Mouse (Mus musculus): Measurements from ENCODE around the gene Cyp2d11. TPM values are rescaled to one million over a fixed set of nuclear protein-coding genes. Genes with fewer than 3 reads are reported as not detected.

Gene Cyp2d11
- polyA plus RNA-seq, 1 experiment from 2014 or later = not detected

GRCm38 (mm10) chr15:82418616-82419015, 24.8 kb upstream of the Cyp2d11 start:
- Histone ChIP-seq H3K27me3 (ENCODE audit: control insufficient read depth, insufficient read depth, low read length) (no peaks in the 10 kb centered on the region), H3K9ac (ENCODE audit: low read length) (no peak overlapping the region), H3K9me3 (ENCODE audit: control insufficient read depth, low read length) (no peaks in the 10 kb centered on the region), H3K4me2 (ENCODE audit: low read depth, low read length, severe bottlenecking) (no peak overlapping the region), H3K27ac (ENCODE audit: low read depth, low read length) (no peak overlapping the region), H3K4me3 (ENCODE audit: low read depth, low read length) (no peak overlapping the region), H3K4me1 (replicated peaks; ENCODE audit: control insufficient read depth, insufficient read depth, low read length) (0 out of 2 replicates have a peak, but pooled peaks cover 2% of the 10 kb centered on the region), H3K36me3 (ENCODE audit: control insufficient read depth, insufficient read depth, low read length) (no peaks in the 10 kb centered on the region)
- whole genome bisulfite sequencing = 82% methylated on average over 1 of the region's 1 CpGs
- DNase-seq (ENCODE audit: low spot score) = no peak
- no peak for ATAC-seq (replicated peaks; ENCODE audit: low FRiP score)

GRCm38 (mm10) chr15:82416797-82417789, 23.3 kb upstream of the Cyp2d11 start:
- H3K9me3 ChIP-seq (ENCODE audit: control insufficient read depth, low read length) = no peaks in the 10 kb centered on the region
- H3K4me1 ChIP-seq (replicated peaks; ENCODE audit: control insufficient read depth, insufficient read depth, low read length) = 0 out of 2 replicates have a peak, but pooled peaks cover 2% of the 10 kb centered on the region
- peak overlapping the region; percentile 26; the same call in 1 of the 2 replicates for H3K4me2 ChIP-seq (ENCODE audit: low read depth, low read length, severe bottlenecking)
- peak overlapping the region; percentile 37; the same call in 1 of the 2 replicates for H3K9ac ChIP-seq (ENCODE audit: low read length)
- no peaks in the 10 kb centered on the region for H3K27me3 ChIP-seq (ENCODE audit: control insufficient read depth, insufficient read depth, low read length)
- DNase-seq (ENCODE audit: low spot score) (peak; percentile 77), ATAC-seq (replicated peaks; ENCODE audit: low FRiP score) (peak; percentile 75)
- no peak overlapping the region for H3K4me3 ChIP-seq (ENCODE audit: low read depth, low read length)
- H3K36me3 ChIP-seq (ENCODE audit: control insufficient read depth, insufficient read depth, low read length) = no peaks in the 10 kb centered on the region
- no peak overlapping the region for H3K27ac ChIP-seq (ENCODE audit: low read depth, low read length)
- WGBS = 26% methylated on average over 16 of the region's 16 CpGs

- no peak for ATAC-seq (replicated peaks; ENCODE audit: low FRiP score)
- 94% methylated on average over 4 of the region's 4 CpGs for WGBS
- no peak overlapping the region for H3K4me2 ChIP-seq (ENCODE audit: low read depth, low read length, severe bottlenecking)
Observed at GRCm38 (mm10) chr15:82407536-82407935, 13.7 kb upstream of the Cyp2d11 start.

GRCm38 (mm10) chr15:82406981-82407380, 13.2 kb upstream of the Cyp2d11 start, which contains the start of gene Cyp2d10:
Gene Cyp2d10, minus strand, starts transcription at chr15:82407195.
- H3K36me3 ChIP-seq (ENCODE audit: control insufficient read depth, insufficient read depth, low read length) = no peaks in the 10 kb centered on the region
- no peaks in the 10 kb centered on the region for H3K9me3 ChIP-seq (ENCODE audit: control insufficient read depth, low read length)
- 92% methylated on average over 6 of the region's 6 CpGs for WGBS
- DNase-seq (ENCODE audit: low spot score) (no peak), ATAC-seq (replicated peaks; ENCODE audit: low FRiP score) (no peak)
- no peaks in the 10 kb centered on the region for H3K27me3 ChIP-seq (ENCODE audit: control insufficient read depth, insufficient read depth, low read length)
- no peaks in the 10 kb centered on the region for H3K4me1 ChIP-seq (replicated peaks; ENCODE audit: control insufficient read depth, insufficient read depth, low read length)
- H3K9ac ChIP-seq (ENCODE audit: low read length) = no peak within 1 kb of the TSS
- no peak within 1 kb of the TSS for H3K4me2 ChIP-seq (ENCODE audit: low read depth, low read length, severe bottlenecking)
- no peak within 1 kb of the TSS for H3K27ac ChIP-seq (ENCODE audit: low read depth, low read length)
- no peak within 1 kb of the TSS for H3K4me3 ChIP-seq (ENCODE audit: low read depth, low read length)

More at GRCm38 (mm10) chr15:82407536-82407935, 13.7 kb upstream of the Cyp2d11 start:
- no peak for DNase-seq (ENCODE audit: low spot score)
- Histone ChIP-seq H3K9ac (ENCODE audit: low read length) (no peak overlapping the region), H3K9me3 (ENCODE audit: control insufficient read depth, low read length) (no peaks in the 10 kb centered on the region), H3K4me3 (ENCODE audit: low read depth, low read length) (no peak overlapping the region), H3K27me3 (ENCODE audit: control insufficient read depth, insufficient read depth, low read length) (no peaks in the 10 kb centered on the region), H3K4me1 (replicated peaks; ENCODE audit: control insufficient read depth, insufficient read depth, low read length) (no peaks in the 10 kb centered on the region), H3K36me3 (ENCODE audit: control insufficient read depth, insufficient read depth, low read length) (no peaks in the 10 kb centered on the region), H3K27ac (ENCODE audit: low read depth, low read length) (no peak overlapping the region)

- Histone ChIP-seq H3K9ac (ENCODE audit: low read length) (no peak overlapping the region), H3K36me3 (ENCODE audit: control insufficient read depth, insufficient read depth, low read length) (no peaks in the 10 kb centered on the region), H3K9me3 (ENCODE audit: control insufficient read depth, low read length) (no peaks in the 10 kb centered on the region), H3K4me2 (ENCODE audit: low read depth, low read length, severe bottlenecking) (no peak overlapping the region), H3K27me3 (ENCODE audit: control insufficient read depth, insufficient read depth, low read length) (no peaks in the 10 kb centered on the region), H3K27ac (ENCODE audit: low read depth, low read length) (no peak overlapping the region), H3K4me3 (ENCODE audit: low read depth, low read length) (no peak overlapping the region), H3K4me1 (replicated peaks; ENCODE audit: control insufficient read depth, insufficient read depth, low read length) (no peaks in the 10 kb centered on the region)
- WGBS = 95% methylated on average over 3 of the region's 3 CpGs
- DNase-seq (ENCODE audit: low spot score) (no peak), ATAC-seq (replicated peaks; ENCODE audit: low FRiP score) (no peak)
Observed at GRCm38 (mm10) chr15:82404163-82404562, 10.3 kb upstream of the Cyp2d11 start.

- WGBS = 94% methylated on average over 9 of the region's 9 CpGs
- DNase-seq (ENCODE audit: low spot score) (no peak), ATAC-seq (replicated peaks; ENCODE audit: low FRiP score) (no peak)
- Histone ChIP-seq H3K27me3 (ENCODE audit: control insufficient read depth, insufficient read depth, low read length) (no peaks in the 10 kb centered on the region), H3K36me3 (ENCODE audit: control insufficient read depth, insufficient read depth, low read length) (no peaks in the 10 kb centered on the region), H3K4me2 (ENCODE audit: low read depth, low read length, severe bottlenecking) (no peak overlapping the region), H3K4me3 (ENCODE audit: low read depth, low read length) (no peak overlapping the region), H3K9ac (ENCODE audit: low read length) (no peak overlapping the region), H3K27ac (ENCODE audit: low read depth, low read length) (no peak overlapping the region), H3K9me3 (ENCODE audit: control insufficient read depth, low read length) (no peaks in the 10 kb centered on the region), H3K4me1 (replicated peaks; ENCODE audit: control insufficient read depth, insufficient read depth, low read length) (no peaks in the 10 kb centered on the region)
Observed at GRCm38 (mm10) chr15:82403606-82404005, 9.8 kb upstream of the Cyp2d11 start.

GRCm38 (mm10) chr15:82402741-82403140, 8.9 kb upstream of the Cyp2d11 start:
- H3K4me1 ChIP-seq (replicated peaks; ENCODE audit: control insufficient read depth, insufficient read depth, low read length) = no peaks in the 10 kb centered on the region

GRCm38 (mm10) chr15:82402106-82402505, 8.3 kb upstream of the Cyp2d11 start:
- no peak overlapping the region for H3K4me3 ChIP-seq (ENCODE audit: low read depth, low read length)
- no peaks in the 10 kb centered on the region for H3K36me3 ChIP-seq (ENCODE audit: control insufficient read depth, insufficient read depth, low read length)
- no peak overlapping the region for H3K27ac ChIP-seq (ENCODE audit: low read depth, low read length)
- H3K4me1 ChIP-seq (replicated peaks; ENCODE audit: control insufficient read depth, insufficient read depth, low read length) = no peaks in the 10 kb centered on the region
- no peaks in the 10 kb centered on the region for H3K9me3 ChIP-seq (ENCODE audit: control insufficient read depth, low read length)
- ATAC-seq (replicated peaks; ENCODE audit: low FRiP score) = no peak
- no peak overlapping the region for H3K4me2 ChIP-seq (ENCODE audit: low read depth, low read length, severe bottlenecking)
- H3K9ac ChIP-seq (ENCODE audit: low read length) = no peak overlapping the region
- H3K27me3 ChIP-seq (ENCODE audit: control insufficient read depth, insufficient read depth, low read length) = no peaks in the 10 kb centered on the region
- DNase-seq (ENCODE audit: low spot score) = no peak

More at GRCm38 (mm10) chr15:82402741-82403140, 8.9 kb upstream of the Cyp2d11 start:
- Histone ChIP-seq H3K9me3 (ENCODE audit: control insufficient read depth, low read length) (no peaks in the 10 kb centered on the region), H3K36me3 (ENCODE audit: control insufficient read depth, insufficient read depth, low read length) (no peaks in the 10 kb centered on the region), H3K27ac (ENCODE audit: low read depth, low read length) (no peak overlapping the region), H3K4me3 (ENCODE audit: low read depth, low read length) (no peak overlapping the region), H3K4me2 (ENCODE audit: low read depth, low read length, severe bottlenecking) (no peak overlapping the region), H3K27me3 (ENCODE audit: control insufficient read depth, insufficient read depth, low read length) (no peaks in the 10 kb centered on the region), H3K9ac (ENCODE audit: low read length) (no peak overlapping the region)
- 79% methylated on average over 6 of the region's 6 CpGs for WGBS
- DNase-seq (ENCODE audit: low spot score) (no peak), ATAC-seq (replicated peaks; ENCODE audit: low FRiP score) (no peak)
